Mouse (Mus musculus) heart, postnatal 0 days (tissue): ENCODE measurements at regions not wholly inside any gene's neighbourhood (a gene's known extent, or its start where the extent isn't known, plus 50 kb on each side); places are given as distances from the start of the nearest gene placed in this dataset.

Experiments
- ATAC-seq: fragments of 200-750 bp; cut with Nextera tagmentation; 2 replicates; pipeline ENCODE4 v1.8.0; 2017; ENCODE audit warnings: low read depth, moderate number of reproducible peaks, moderate library complexity; ENCODE audit not compliant: insufficient read depth
- DNase-seq: peaks from one replicate; pipeline ENCODE4 v3.0.0-alpha.2; 2016; ENCODE audit warnings: low spot score
- H3K27ac ChIP-seq: fragments of 300-500 bp; sonication (generic); 2 replicates; pipeline ENCODE4 v1.5.1; 2014; ENCODE audit warnings: low read depth, mild to moderate bottlenecking
- H3K27me3 ChIP-seq: fragments of 300-500 bp; sonication (generic); 2 replicates; pipeline ENCODE4 v1.6.1; 2014; ENCODE audit warnings: low read length, mixed read lengths; ENCODE audit not compliant: control insufficient read depth, insufficient read depth
- H3K36me3 ChIP-seq: fragments of 300-500 bp; sonication (generic); replicated peaks from 2 replicates; pipeline ENCODE4 v1.6.1; 2014; ENCODE audit warnings: low read length, mixed read lengths; ENCODE audit not compliant: control insufficient read depth, insufficient read depth
- H3K4me1 ChIP-seq: fragments of 300-500 bp; sonication (generic); 2 replicates; pipeline ENCODE4 v1.6.1; 2014; ENCODE audit warnings: antibody characterized with exemption; ENCODE audit not compliant: control insufficient read depth, insufficient read depth
- H3K4me2 ChIP-seq: fragments of 300-500 bp; sonication (generic); 2 replicates; pipeline ENCODE4 v1.6.1; 2014; ENCODE audit warnings: low read depth, mild to moderate bottlenecking, low read length, moderate library complexity
- H3K4me3 ChIP-seq: fragments of 300-500 bp; sonication (generic); 2 replicates; pipeline ENCODE4 v1.5.1; 2014; ENCODE audit warnings: low read depth, low read length
- H3K9ac ChIP-seq: fragments of 300-500 bp; sonication (generic); replicated peaks from 2 replicates; pipeline ENCODE4 v1.6.1; 2014; ENCODE audit warnings: low read depth, low read length, mixed read lengths
- H3K9me3 ChIP-seq: fragments of 300-500 bp; sonication (generic); replicated peaks from 2 replicates; pipeline ENCODE4 v1.6.1; 2016; ENCODE audit warnings: low read length; ENCODE audit not compliant: control insufficient read depth
- CTCF ChIP-seq: IDR thresholded peaks from 2 replicates; pipeline ENCODE4 v1.5.1; 2016; ENCODE audit warnings: antibody characterized with exemption, control low read depth, low read depth
- EP300 ChIP-seq: IDR thresholded peaks from 2 replicates; pipeline ENCODE4 v1.6.1; 2016; ENCODE audit warnings: antibody characterized with exemption, low read depth
- WGBS: fragments of 180-500 bp; shearing (Covaris S2); extraction: QIAGEN DNeasy Blood & Tissue Kit; methylation state at CpG from one replicate; pipeline ENCODE4 v1.1.7; 2014; 5-methylcytosine and 5-hydroxymethylcytosine counted together

- Histone ChIP-seq H3K4me1 (no peaks in the 10 kb centered on the region), H3K9ac (no peak overlapping the region), H3K4me3 (no peak overlapping the region), H3K27ac (no peak overlapping the region), H3K27me3 (no peaks in the 10 kb centered on the region), H3K9me3 (no peaks in the 10 kb centered on the region), H3K4me2 (no peak overlapping the region), H3K36me3 (no peaks in the 10 kb centered on the region)
- 24% methylated on average over 4 of the region's 4 CpGs for WGBS
- TF ChIP-seq EP300 (no peak), CTCF (no peak)
- no peak for ATAC-seq
- no peak for DNase-seq
Observed at GRCm38 (mm10) chr1:183826300-183826699, 186.8 kb upstream of the Dusp10 start.

GRCm38 (mm10) chr1:183845135-183845534 lies 168.0 kb upstream of the Dusp10 start:
- DNase-seq, result no peak
- no peak overlapping the region for H3K4me2 ChIP-seq
- no peaks in the 10 kb centered on the region for H3K27me3 ChIP-seq
- WGBS, result 58% methylated on average over 4 of the region's 4 CpGs
- no peak overlapping the region for H3K27ac ChIP-seq
- no peak overlapping the region for H3K9ac ChIP-seq
- no peak overlapping the region for H3K4me3 ChIP-seq
- no peak for TF ChIP-seq EP300
- no peak for TF ChIP-seq CTCF
- H3K36me3 ChIP-seq, result no peaks in the 10 kb centered on the region
- H3K9me3 ChIP-seq, result no peaks in the 10 kb centered on the region
- no peak for ATAC-seq
- no peaks in the 10 kb centered on the region for H3K4me1 ChIP-seq

- DNase-seq, result no peak
- no peak overlapping the region for H3K9ac ChIP-seq
- no peaks in the 10 kb centered on the region for H3K4me1 ChIP-seq
- no peak overlapping the region for H3K27ac ChIP-seq
- no peaks in the 10 kb centered on the region for H3K27me3 ChIP-seq
- no peak overlapping the region for H3K4me3 ChIP-seq
- TF ChIP-seq EP300 (no peak), CTCF (no peak)
- H3K4me2 ChIP-seq, result no peak overlapping the region
- H3K9me3 ChIP-seq, result no peaks in the 10 kb centered on the region
- ATAC-seq, result no peak
- H3K36me3 ChIP-seq, result no peaks in the 10 kb centered on the region
- 73% methylated on average over 3 of the region's 3 CpGs for WGBS
Observed at GRCm38 (mm10) chr1:183853956-183854613, 159.0 kb upstream of the Dusp10 start.

- Histone ChIP-seq H3K27ac (no peak overlapping the region), H3K4me1 (no peaks in the 10 kb centered on the region), H3K27me3 (no peaks in the 10 kb centered on the region), H3K36me3 (no peaks in the 10 kb centered on the region), H3K4me2 (no peak overlapping the region), H3K9me3 (no peaks in the 10 kb centered on the region), H3K9ac (no peak overlapping the region), H3K4me3 (no peak overlapping the region)
- ATAC-seq, result no peak
- no peak for DNase-seq
- TF ChIP-seq EP300, result no peak
- TF ChIP-seq CTCF, result no peak
- WGBS, result 85% methylated on average over 4 of the region's 4 CpGs
Observed at GRCm38 (mm10) chr1:183865111-183865510, 148.0 kb upstream of the Dusp10 start.

- H3K36me3 ChIP-seq, result no peaks in the 10 kb centered on the region
- DNase-seq (no peak), ATAC-seq (no peak)
- TF ChIP-seq CTCF, result no peak
- TF ChIP-seq EP300, result no peak
- no peaks in the 10 kb centered on the region for H3K4me1 ChIP-seq
- no peaks in the 10 kb centered on the region for H3K27me3 ChIP-seq
- no peak overlapping the region for H3K27ac ChIP-seq
- WGBS, result 41% methylated on average over 3 of the region's 3 CpGs
- no peak overlapping the region for H3K4me2 ChIP-seq
- no peak overlapping the region for H3K9ac ChIP-seq
- no peak overlapping the region for H3K4me3 ChIP-seq
- no peaks in the 10 kb centered on the region for H3K9me3 ChIP-seq
Observed at GRCm38 (mm10) chr1:183865586-183865985, 147.5 kb upstream of the Dusp10 start.

- 92% methylated on average over 5 of the region's 5 CpGs for WGBS
- DNase-seq (no peak), ATAC-seq (no peak)
- TF ChIP-seq CTCF (no peak), EP300 (no peak)
- H3K9me3 ChIP-seq, result no peaks in the 10 kb centered on the region
- no peak overlapping the region for H3K9ac ChIP-seq
- H3K27ac ChIP-seq, result no peak overlapping the region
- no peaks in the 10 kb centered on the region for H3K4me1 ChIP-seq
- H3K4me2 ChIP-seq, result no peak overlapping the region
- H3K27me3 ChIP-seq, result no peaks in the 10 kb centered on the region
- H3K36me3 ChIP-seq, result no peaks in the 10 kb centered on the region
- H3K4me3 ChIP-seq, result no peak overlapping the region
Observed at GRCm38 (mm10) chr1:183868965-183869364, 144.1 kb upstream of the Dusp10 start.
